Mouse (Mus musculus) cerebral cortex, adult 2 months (tissue): ENCODE results near the gene Npepps.

Experiments
- WGBS: fragments of 180-500 bp; shearing (Covaris S2); methylation state at CpG from one replicate; pipeline ENCODE4 v1.1.7; 2018; 5-methylcytosine and 5-hydroxymethylcytosine counted together

The Npepps gene

DNA sequence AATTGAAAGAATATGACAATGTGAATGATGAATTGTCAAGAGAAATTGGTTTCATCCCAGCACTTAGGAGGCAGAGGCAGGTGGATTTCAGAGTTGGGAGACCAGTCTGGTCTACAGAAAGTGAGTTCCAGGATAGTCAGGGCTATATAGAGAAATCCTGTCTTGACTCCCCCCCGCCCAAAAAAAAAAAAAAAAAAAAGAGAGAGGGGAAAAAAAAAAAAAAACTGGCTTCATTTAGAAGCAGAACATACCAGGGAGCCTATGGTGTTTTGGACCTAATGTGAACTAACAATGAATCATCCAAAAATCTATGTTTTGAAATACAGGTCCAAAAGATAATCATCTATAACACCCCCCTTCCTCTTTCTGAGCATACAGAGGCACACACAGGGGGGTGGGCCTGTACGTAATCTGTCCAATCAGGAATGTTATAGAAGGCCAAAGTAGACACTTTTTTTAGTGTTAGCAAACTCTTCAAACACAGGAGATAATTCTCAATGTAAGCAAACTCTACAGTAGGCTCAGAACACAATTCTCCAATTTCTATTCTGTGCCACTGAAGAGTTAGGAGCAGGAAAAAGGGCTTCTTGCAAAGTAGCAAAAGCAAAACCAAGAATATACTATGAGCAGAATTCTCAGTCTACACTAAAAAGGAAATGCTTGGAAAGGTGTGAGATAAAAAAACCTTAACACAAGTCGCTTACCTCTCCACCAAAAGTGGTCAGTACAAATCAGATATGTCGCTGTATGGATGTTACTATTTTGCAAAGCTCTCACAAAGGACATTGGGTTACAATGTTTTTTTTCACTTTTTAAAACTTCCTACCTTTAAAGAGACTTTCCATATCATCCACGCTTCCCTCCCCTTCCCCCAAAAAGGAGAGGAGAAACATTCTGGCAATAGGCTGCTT, 94.5 kb downstream of the Npepps start:
- WGBS, result 65% methylated on average over 5 of the region's 5 CpGs

DNA sequence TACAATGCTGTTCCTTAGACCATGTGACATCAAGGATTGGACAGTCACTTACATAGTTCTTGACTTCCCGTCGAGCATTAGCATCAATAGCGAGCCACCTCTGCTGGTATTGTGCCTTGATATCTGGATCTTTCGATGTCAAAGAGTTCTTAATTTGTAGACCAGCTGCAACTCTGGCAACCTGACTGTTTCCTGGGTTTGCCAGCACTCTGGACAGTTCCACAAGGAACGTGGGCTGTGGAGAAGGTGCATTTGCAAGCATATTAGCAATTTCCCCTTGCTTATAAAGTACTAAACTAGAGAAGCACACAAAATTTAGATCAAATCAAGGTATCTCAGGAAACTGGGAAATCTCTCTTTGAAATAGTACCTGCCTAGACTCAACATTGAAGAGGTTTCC, 95.6 kb downstream of the Npepps start:
- WGBS, result 63% methylated on average over 5 of the region's 5 CpGs

DNA sequence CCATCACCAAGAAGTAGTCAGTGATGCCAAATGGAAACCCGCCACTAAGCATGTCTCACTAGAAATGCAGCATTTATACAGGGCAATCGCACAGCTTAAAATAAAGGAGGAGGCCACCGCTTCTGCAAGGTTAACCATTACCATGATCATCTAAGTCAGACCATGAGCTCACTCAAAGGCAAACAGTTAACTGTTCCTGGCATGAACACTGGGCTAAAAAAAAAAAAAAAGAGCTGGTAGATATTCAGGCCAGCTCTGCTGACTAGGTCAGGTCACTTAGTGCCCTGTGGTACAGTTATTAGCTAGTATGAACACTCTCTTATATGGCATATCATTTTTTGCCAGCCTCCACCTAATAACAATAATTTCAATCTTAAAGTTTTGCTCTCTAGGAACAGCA, 98.0 kb downstream of the Npepps start:
- WGBS, result 50% methylated on average over 3 of the region's 3 CpGs

DNA sequence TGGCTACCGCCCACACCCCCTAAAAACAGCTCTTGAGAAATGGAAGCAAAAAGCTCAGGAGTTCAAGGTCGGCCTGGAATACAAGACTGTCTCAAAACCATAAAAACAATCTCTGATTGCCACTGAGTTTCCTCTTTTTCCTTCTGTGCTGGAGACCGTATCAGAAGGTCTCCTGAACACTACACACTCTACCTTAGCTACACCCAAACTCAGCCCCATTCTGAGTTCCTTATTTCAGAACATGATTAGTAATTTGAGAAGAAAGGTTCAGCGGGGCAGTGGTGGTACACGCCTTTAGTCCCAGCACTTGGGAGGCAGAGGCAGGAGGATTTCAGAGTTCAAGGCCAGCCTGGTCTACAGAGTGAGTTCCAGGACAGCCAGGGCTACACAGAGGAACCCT, 99.4 kb downstream of the Npepps start:
- WGBS, result 69% methylated on average over 5 of the region's 5 CpGs

DNA sequence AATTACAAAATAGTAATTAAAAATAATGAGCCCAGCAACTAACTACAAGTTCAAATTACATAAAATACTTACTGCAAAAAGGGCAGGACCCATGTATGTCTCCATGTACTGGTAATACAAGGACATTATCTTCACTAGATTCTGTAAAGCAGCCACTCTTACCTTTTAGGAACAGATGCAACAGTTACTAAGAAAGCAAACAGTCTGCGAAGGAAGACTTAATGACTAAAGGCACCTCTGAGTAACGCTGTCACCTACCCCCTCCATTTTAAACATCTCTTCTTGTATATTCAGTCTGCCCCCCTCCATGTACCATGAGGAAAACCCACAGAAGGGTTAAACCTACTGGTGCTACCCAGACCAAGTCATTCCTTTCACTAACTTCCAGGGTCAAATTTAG, 102.2 kb downstream of the Npepps start:
- WGBS, result 77% methylated on average over 2 of the region's 2 CpGs

DNA sequence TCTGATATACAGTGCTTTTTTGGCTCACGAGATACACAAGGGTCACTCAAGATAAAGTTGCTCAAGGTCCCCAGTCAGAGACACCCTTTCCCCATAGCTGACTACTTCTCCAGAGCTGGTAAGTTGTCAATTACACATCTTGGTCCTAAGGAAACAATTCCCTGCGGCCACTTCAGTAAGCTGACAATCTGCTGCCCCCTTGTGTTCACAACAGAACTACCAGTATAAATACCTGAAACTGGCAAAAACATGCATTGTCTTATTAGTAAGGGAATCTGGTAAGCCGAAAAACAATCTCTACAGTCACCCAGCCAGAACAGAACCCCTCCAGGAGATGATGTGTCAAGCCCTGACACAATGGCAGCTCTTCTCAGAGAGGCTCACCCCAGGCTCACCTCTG, 103.6 kb downstream of the Npepps start:
- 33% methylated on average over 3 of the region's 3 CpGs for WGBS

DNA sequence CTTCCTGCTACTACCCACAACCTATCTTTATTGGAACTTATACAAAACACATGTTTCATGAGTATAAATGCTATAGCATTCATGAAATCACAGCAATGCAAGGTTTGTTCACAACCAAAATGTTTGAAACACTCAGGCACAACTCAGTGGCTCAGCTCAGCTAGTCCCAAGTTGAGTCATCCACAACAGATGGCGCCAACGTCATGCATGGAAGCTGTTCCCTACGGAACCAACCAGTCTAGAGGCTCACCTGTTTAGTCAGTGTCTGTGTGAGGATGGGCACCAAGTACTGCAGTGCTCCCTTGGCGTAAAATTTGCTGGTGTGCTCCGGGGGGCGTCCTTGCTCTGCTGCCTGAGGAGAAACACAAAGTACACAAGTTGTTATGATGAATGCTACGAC, 104.9 kb downstream of the Npepps start:
- WGBS, result 58% methylated on average over 7 of the region's 7 CpGs

DNA sequence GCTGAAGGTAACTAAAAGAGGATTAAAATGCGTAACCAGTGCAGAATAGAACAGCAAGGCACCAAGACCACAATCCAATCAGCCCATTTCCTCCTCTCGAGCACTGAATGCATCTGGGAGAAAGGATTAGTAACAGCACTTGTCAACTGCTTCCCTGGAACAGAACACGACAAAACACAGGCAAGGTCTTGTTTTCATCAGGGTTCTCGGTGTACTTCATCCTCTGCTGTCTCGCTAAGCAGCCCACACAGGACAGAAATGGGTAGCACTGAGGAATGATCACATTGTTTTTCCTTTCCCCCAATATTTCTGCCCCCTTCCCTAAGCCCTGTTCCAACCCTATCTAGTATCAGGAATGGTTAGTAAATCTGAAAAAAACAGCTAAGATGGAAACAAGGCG, 120.1 kb downstream of the Npepps start:
- WGBS, result 37% methylated on average over 6 of the region's 6 CpGs

DNA sequence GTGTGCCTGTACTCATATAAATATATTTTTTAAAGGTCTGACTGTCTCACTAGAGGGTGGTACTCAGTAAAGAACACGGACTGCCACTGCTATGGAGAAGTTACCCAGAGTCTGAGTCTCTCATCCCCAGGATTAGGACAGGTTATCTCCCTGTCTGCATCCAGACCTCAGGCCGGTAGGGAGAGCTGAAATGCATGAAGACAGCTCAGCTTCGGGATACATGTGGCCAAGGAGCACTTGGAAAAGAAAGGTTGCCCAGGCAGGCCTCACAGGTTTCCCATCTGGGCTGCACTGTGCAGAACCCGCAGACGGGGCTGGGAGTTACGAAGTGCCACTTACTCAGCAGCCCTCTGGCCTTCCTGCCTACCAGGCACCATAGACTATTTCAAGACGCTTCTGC, 123.4 kb downstream of the Npepps start:
- 50% methylated on average over 7 of the region's 7 CpGs for WGBS
